Mouse (Mus musculus) c-Kit-negative CD71-positive TER-119-positive erythroid progenitor cells, embryonic 14.5 days (primary cell): ENCODE results near the gene Cds1.

ENCODE experiments used
- DNase-seq: peaks from one replicate; pipeline ENCODE4 v3.0.0-alpha.2; 2013; ENCODE audit warnings: low read depth, low spot score

Gene Cds1

DNA sequence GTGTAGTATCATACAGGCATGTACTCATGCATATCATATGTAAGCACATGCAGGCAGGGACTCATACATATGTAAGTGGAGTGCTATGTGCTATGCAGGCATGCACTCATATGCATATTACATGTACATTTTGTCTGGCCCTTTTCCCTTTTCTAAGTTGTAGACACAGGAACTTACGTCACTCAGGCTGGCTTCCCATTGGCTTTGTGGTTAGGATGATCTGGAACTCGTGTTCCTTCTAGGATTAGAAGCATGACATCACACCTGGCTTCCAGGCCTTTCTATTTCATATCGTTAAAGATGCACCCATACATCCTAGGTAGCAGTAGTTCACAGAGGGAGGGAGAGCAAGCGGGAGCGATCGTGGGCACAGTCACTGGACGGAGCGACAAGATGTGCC, 10.3 kb downstream of the Cds1 start:
- no peak for DNase-seq

DNA sequence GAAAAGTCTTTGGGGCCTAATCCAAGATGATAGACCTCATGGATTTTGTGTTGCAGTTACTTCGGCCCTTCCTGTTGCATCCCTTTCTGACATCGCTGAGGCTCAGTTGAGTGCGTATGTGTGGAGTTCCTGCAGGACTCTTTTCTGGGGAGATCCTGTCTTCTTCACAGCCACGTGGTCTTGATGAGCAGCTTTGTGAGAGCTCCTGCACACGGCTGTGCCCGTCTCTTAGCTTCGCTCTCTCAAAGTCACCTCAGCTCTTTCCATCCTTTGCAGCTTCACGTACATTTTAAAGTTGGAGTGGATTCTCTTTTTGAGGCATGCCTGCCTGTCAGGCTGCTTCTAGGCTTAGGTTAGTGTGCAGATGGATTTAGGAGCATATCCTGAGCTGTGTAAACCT, 11.6 kb downstream of the Cds1 start:
- DNase-seq = no peak

DNA sequence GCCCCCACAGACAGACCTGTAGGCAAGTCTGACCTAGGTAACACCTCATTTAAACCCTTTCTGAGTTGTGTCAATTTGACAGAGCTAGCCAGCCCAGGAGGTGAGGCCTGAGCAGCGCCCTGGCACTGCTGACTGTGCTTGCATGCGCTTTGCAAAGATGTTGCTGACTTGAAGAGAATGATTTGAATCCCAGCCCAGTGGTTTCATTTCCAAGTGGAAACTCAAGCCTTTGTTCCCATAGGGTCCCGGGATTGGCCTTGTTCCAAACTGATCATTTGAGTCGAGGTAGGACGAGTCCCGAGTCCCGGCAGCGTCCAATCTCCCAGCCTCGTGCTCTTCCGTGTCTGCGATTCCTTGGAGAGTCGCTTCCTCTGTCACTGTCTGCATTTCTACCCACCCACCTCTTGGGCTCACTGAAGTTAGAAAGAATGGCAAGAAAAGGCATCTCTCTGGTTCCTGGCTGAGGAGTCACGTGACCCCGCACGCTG, 14.5 kb downstream of the Cds1 start:
- no peak for DNase-seq

DNA sequence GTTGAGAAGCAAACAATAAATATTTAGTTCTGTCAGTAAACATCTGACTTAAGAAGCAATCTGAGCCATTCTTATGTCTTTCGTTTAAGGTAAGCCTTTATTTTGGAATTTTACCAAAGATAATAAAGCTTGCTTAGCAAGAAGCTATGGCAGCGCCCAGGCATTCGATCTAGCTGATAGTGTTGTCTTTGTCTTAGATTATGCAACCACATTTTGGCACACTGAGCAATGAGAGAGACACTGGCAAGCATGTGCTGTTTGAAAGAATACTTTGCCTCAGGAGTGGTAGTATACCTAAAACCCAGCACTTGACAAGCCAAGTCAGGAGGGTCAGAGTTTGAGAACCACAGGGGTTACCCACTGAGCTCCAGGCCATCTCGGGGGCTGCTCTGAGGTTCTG, 16.0 kb downstream of the Cds1 start:
- DNase-seq = no peak

DNA sequence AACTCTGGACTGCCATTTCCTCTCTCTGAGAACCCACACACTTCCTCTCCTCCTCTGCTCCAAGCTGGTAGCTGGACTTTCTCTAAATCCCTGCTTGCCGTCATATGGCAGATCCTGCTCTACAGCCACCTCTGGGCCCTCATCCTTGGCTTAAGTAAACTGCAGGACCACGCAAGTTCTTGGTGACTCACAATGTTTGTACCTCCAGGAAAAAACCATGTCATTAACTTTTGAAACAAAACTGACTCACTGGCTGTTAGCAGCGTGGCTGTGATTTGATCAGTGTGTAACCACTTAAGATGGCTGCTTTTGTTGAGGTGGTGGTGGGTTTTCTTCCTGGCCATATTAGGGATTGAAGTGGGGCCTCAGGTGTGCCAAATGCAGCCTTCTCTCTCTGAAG, 19.4 kb downstream of the Cds1 start:
- no peak for DNase-seq

DNA sequence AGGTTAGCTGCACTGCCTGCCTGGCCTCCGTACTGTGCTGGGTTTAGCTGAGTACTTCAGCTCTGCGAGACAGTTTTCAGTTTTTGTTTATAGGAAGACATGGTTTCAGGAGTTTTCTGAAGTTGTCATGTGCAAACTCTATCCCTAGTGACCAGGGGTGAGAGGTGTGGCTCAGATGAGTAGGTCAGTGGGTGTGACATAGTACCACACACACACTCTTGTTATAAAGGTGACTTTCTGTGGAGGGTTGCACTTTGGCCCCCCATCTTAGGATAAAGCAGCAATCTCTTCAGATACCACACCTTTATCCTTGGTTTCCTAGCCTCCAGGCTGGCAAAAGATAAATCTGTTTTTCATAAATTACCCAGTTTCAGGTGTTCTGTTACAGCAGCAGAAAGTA, 19.9 kb downstream of the Cds1 start:
- DNase-seq = no peak

DNA sequence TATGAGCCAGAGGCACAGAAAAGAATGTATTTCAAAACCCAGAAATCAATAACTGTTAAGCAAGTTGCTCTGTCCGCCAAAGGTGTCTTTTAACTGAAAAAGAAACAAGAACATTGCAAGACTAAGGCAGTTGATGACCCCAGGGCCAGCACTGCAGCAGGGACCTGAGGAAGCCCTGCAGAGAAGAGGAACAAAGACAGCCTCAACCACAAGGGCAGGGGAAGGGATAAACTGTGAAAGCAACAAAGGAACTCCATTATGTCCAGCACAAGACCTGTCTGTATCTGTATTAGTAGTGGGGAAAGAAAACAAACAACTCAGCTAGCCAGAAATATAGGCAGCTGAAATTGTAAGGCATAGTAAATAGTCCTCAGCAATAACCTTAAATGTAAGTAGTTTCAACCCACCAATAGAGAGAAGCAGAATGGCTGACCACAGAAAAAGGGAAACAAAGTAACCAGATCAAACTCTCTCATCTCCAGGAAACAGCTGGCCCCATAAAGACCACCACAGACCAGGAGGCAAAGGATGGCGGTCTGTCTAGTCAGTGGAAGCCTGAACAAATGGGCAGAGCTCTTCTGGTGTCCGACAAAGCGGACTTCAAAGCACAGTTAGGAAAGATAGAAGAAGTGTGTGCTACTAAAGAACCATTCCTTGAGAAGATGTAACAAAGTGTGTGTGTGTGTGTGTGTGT, 21.1 kb downstream of the Cds1 start:
- no peak for DNase-seq

DNA sequence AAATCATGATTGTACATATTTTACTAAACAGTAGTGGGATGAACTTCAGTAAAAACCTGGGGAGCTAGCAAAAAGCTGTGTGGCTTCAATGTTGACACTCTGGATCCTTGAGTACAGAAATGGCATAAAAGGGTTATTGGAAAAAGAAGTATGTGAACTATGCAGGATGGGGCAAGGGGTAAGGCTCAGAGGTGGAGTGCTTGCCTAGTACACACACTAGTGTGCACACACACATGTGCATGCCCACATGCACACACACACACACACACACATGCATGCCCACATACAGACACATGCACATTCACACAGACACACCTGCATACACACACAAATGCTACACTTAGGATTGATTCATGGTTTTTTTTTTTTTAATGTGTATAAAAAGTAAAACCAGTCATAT, 24.8 kb downstream of the Cds1 start:
- no peak for DNase-seq

DNA sequence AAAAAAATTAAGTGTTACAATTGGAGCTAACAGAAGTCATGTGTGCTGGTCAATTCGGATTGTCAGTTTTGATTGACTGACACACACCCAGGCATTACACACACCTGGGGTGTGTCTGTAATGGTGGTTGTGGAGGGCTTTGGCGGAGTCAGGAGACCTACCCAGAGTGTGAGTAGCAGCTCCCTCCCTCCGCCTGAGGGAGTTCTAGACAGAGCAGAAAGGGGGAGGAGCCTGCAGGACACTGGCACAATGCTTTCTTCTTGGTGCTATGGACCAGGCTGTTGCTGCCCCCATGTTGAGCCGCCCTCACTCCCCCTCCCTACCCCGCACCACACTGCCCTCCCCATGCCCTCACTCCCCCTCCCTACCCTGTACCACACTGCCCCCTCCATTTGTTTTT, 25.6 kb downstream of the Cds1 start:
- DNase-seq = no peak

DNA sequence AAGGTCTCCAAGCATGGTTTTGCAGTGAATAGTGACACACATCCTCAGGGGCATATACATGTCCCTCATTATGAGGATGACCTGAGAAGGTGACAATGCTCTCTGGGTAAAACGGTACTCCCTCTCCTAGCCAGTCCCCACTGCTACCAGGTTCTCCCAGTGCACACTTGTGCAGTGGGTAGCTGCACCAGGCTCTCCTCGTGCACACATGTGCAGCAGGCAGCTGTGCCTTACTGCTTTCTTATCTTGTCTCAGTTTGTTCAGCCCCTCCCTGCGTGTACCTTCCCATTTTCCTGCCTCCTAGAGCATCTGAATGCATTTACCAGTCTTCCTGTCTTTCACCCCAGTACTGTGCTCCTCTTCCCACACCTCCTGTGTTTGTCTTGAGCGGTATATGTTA, 27.7 kb downstream of the Cds1 start:
- DNase-seq = no peak

DNA sequence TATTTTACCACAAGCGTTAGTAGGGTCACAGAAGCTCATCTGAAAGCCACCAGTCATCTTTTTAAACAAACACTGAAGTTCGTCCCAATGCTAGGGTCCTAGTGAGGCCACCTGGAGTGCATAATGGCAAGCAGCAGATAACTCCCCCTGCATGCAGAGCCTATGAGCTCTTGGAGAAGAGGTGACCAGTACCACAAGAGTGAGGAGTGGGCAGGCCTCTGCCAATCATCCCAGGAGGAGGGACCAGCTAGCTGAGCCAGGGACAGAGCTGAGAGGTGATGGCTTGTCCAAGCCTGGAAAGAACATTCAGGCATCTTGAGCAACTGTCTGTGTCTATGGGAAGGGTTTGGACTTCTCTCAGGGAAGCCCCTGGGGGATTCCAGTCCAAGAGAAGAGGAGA, 37.0 kb downstream of the Cds1 start:
- DNase-seq = no peak

DNA sequence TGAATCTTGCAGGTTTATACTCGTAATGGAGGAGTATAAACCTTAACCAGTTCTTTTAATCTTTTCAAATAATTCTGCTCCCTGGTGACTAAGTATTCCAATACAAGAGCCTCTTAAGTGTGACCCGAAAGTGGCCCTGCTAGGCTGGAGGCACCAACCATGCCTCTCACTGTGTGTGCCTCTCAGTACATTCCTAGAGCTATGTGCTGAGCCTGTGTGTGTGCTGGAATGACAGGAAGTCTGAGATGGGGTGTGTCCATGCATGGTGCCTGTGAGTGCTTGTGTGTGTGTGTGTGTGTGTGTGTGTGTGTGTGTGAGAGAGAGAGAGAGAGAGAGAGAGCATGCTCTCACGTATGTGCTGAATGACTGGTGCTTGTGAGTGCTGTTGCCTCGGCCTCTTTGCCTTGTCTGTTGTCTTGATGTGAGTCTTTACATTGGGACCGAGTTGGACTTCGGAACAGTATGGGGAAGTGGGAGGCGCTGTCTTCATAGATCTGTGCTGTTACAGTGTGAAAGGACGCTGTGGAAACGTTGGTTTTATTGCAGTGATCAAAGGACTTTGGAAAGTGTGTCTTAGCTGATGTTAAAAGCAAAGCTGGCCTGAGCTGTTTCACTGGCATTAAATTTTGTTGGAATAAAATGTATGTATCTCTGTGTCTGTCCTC, 37.6 kb downstream of the Cds1 start:
- no peak for DNase-seq

DNA sequence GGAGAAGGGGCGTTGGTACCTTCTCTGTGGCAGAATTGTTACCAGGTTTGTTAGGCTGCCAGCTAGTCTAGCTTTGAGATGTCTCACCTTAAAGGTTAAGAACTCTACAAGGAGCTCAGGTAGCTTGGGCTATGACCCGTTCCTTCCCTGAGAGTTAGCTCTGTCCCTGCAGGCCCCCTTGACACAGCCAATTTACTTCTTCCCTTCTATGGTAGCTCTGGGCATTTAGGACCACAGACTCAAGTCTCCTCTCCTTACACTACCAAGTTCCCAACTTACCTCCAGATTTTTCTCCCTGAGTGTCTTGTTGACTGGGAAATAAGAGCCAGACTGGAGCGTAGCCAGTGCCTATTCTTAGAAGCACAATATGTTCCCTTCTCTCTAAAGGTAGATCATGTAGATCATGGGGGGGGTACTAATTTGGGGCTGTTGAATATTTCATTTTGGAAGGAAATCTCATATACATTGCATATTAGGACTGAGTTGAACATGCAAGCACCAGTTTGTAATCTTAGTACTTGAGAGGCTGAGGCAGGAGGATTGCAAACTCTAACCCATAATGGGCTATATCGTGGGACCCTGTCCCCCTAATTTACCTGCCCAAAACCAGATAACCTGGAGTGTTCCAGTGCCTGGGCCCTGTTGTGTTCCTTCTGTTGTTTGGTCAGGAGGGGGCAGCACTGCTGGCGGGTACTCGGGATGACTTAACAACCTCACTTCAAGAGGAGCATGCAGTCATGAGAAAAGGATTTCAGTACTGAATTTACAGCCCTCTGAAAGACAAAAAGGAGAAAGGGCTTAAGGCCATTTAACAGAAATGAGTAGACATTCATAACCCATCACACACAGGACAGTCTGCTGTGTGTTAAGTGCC, 46.6 kb downstream of the Cds1 start:
- DNase-seq = no peak

DNA sequence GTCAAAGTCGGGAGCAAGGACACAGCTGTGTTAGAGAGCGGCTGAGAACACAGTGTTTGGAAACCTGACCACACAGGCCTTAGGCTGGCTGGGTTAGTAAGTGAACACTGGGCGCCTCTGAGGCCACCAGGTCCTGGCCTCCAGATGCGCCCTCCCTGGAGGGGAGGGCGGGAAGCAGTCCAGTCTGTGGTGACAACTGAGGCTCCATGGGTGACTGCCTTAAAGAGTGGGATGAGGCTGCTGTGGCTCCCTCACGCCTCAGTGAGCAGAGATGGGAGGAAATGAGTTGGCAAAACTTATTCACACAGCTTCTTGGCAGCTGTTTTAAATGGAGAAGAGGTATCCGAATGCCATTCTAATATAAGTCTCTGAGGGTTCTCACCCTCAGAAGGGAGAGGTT, 51.9 kb downstream of the Cds1 start:
- DNase-seq = no peak

DNA sequence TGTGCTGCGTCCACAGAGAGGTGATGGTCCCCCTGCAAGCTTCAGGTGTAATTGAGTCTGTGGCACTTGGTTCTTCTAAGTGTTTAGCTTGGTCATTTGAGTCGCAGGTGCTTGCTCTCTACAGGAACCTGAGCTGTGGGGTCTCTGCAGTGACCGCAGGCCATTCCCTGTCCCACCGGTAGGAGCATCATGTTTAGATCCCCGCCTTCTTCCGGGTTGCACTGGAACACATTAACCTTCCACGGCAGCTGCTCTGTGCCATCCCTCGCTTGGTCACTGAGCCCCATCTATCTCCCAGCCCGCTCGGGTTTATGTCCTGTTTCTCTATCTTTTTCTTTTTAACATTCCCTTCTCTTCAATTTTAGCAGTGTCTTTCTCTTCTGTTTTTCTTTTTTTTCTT, 54.3 kb downstream of the Cds1 start:
- no peak for DNase-seq

DNA sequence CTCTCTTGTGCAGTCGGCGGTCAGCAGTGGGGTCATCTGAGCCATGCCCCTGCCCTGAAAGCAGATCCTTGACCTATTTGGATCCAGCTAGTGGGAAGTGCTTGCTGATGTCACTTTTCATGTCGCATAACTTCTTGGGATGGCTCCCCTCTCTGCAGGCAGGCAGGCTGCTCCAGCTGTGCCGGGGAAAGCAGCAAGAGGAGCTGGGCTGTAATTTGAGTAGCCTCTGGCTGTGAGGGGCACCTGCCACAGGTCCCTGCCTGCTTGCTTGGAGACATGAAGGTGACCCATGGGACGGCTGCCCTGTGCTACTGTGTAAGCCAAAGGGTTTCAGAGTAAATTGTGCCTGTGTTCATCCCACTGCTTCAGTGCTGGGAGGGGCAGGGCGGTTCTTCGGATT, 54.9 kb downstream of the Cds1 start:
- DNase-seq = no peak

DNA sequence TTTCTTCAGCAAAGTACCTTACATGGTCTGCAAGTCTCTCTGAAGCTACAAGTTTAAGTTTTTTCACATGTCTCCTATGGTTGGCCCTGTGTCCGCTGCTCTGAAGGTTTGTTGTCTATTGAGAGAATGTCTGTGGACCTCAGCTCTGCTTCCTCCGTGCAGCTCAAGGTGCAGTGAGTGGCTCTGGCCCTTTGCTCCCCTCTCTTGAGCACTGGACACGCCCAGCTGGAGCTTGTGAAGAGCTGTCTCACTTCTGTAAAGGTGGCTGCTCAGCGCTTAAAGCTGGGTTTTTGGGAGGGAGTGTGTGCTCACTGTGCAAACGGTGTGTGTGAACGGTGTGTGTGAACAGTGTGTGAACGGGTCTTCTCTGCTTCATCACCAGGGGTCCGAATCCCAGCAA, 56.1 kb downstream of the Cds1 start:
- no peak for DNase-seq

DNA sequence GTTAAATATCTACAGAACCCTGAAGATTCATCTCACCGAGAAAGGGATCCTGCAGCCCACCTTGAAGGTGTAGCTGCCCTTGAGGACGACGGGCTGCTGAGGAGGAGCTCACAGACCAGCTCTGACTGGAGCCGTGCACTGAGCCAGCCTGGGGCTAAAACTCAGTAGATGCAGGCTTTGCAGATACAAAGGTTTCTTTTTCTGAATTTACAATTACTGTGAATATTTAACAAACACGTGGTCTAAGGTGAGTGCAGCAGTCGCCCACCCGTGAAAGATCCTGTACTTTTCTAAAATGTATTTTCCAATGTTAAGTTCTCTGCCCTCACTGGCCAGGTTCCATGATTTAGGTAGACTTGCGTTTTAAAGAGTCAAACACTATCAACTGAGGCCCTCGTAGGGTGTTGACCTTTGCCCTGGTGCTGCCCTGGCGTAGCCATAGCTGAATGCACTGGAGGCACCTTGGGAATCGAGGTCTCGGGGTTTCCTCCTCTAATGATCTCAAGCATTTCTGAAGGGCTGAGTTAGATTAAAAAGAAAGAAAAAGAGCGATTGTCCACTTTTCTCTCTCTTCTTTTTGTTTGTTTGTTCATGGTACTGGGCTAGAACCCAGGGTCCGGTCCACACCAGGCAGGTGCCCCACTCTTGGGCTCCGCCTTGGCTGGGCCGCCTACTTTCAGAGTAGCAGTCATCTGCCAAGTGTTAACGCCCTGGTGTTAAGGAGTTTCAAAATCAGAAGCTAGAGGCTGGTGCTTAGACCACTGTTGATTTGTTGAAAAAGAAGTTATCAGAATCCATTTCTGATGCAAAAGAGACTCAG, 56.8 kb downstream of the Cds1 start:
- DNase-seq = no peak

DNA sequence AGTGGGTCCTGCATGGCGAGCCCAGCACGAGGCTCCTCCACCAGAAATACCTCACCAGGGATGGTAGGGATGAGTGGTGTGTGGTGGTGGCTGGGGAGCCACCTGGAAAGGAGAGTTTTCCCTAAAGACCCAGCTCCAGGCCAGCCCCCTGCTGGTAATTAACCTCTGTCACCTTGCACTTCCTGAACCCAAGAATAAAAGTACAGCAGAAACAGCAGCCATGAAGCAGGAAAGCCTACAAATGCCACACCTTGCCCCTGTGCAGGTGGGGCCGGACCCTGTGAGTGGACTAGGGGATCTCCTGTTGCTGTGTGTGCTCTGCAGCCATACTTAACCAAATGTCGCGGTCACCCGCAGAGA, 57.4 kb downstream of the Cds1 start:
- DNase-seq = no peak

DNA sequence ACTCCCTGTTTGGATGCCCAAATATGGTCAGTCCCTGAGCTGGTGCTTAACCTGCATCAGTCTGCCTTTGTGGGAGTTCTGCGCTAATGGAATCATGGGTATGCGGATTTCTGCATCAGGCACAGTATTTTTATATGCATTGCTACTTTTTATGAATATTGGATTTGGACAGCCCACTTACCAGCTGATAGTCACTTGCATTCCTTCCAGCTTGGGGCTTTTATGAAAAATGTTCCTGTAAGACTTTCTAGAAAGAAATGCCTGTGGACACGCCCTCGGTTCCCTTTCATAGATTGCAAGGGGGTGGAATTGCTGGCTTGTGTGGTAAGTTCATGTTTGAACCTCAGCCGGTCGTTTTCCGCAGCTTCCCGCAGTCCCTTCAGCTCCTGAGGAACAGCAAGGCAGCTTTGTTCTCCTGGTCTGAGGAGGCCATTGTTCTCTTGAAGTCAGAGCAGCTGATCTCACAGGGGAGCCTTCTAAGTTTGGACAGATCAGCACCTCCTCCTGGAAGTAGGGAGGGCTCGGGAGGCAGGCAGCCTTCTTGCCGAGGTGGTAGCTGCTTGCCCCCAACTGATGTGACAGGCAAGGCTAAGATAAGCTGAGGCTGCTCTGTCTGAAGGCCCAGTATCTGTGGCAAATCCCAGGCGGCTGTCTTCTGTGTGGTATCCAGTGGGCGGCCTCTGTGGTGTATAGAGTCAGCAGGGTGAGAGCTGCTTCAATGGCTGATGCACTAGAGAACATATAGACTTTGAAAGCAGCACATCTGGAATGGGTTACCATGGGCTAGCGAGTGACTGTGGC, 60.4 kb downstream of the Cds1 start:
- no peak for DNase-seq

DNA sequence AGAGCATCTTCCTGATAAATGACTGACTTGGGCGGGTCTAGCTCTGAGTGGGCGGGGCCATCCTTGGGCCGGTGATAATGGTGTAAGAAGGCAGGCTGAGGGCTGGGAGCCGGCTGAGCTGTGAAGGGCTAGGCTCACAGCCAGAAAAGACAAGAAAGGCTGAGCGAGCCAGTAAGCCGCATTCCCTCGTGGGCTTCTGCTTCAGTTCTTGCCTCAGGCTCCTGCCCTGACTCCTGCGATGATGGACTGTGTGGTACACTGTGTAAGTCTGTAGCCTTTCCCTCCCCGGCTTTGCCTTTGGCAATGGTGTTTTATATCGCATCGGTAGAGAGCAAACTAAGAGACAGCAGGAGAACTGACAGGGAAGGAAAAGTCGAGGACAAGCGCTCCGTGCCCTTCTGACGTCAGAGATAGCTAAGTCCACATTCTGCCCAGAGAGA, 61.6 kb downstream of the Cds1 start:
- peak; percentile 8 for DNase-seq
